Mouse (Mus musculus) bone marrow, adult 2 months (tissue): ENCODE measurements around the gene Phospho1.

Experiments used
- CTCF ChIP-seq: fragments of 200-500 bp; IDR thresholded peaks from 2 replicates; pipeline ENCODE4 v1.5.1; 2011; ENCODE audit warnings: low read length, control low read depth; ENCODE audit not compliant: control insufficient read depth, insufficient read depth
- POLR2A ChIP-seq: fragments of 200-500 bp; IDR thresholded peaks from 2 replicates; pipeline ENCODE4 v1.6.1; 2011; ENCODE audit warnings: low read depth, mild to moderate bottlenecking, control low read depth, low read length, borderline replicate concordance; ENCODE audit not compliant: control insufficient read depth

GRCm38 (mm10) chr11:95791787-95792186 lies 32.5 kb upstream of the Phospho1 start:
- TF ChIP-seq CTCF: no peak
- TF ChIP-seq POLR2A: no peak
